Mouse (Mus musculus) forebrain, postnatal 0 days (tissue): Measurements from ENCODE around the gene Nmt1. TPM values are rescaled to one million over a fixed set of nuclear protein-coding genes. Genes with fewer than 3 reads are reported as not detected.

Experiments
- ATAC-seq: fragments of 200-750 bp; cut with Nextera tagmentation; 2 replicates; pipeline ENCODE4 v1.8.0; 2017; ENCODE audit warnings: mild to moderate bottlenecking, moderate library complexity
- DNase-seq: peaks from one replicate; pipeline ENCODE4 v3.0.0-alpha.2; 2015
- H3K27ac ChIP-seq: fragments of 300-500 bp; sonication (generic); 2 replicates; pipeline ENCODE4 v1.5.1; 2014; ENCODE audit warnings: low read depth, mild to moderate bottlenecking, antibody characterized with exemption, low read length, moderate library complexity, mixed read lengths
- H3K27me3 ChIP-seq: fragments of 300-500 bp; sonication (generic); 2 replicates; pipeline ENCODE4 v1.6.1; 2014; ENCODE audit warnings: mild to moderate bottlenecking, low read length, mixed read lengths; ENCODE audit not compliant: insufficient read depth
- H3K36me3 ChIP-seq: fragments of 300-500 bp; sonication (generic); 2 replicates; pipeline ENCODE4 v1.6.1; 2014; ENCODE audit warnings: mild to moderate bottlenecking, moderate library complexity; ENCODE audit not compliant: insufficient read depth
- H3K4me1 ChIP-seq: fragments of 300-500 bp; sonication (generic); 2 replicates; pipeline ENCODE4 v1.6.1; 2014; ENCODE audit warnings: antibody characterized with exemption; ENCODE audit not compliant: insufficient read depth
- H3K4me2 ChIP-seq: fragments of 300-500 bp; sonication (generic); 2 replicates; pipeline ENCODE4 v1.6.1; 2014; ENCODE audit warnings: low read depth, mild to moderate bottlenecking, moderate library complexity
- H3K4me3 ChIP-seq: fragments of 300-500 bp; sonication (generic); 2 replicates; pipeline ENCODE4 v1.5.1; 2014; ENCODE audit warnings: low read depth, low read length, mixed read lengths
- H3K9ac ChIP-seq: fragments of 300-500 bp; sonication (generic); 2 replicates; pipeline ENCODE4 v1.6.1; 2014; ENCODE audit warnings: mild to moderate bottlenecking
- H3K9me3 ChIP-seq: fragments of 300-500 bp; sonication (generic); 2 replicates; pipeline ENCODE4 v1.6.1; 2016; ENCODE audit warnings: low read length
- CTCF ChIP-seq: sonication (generic); IDR thresholded peaks from 2 replicates; pipeline ENCODE4 v1.5.1; 2016; ENCODE audit warnings: antibody characterized with exemption, control low read depth, low read depth
- WGBS: fragments of 180-500 bp; shearing (Covaris S2); extraction: QIAGEN DNeasy Blood & Tissue Kit; methylation state at CpG from one replicate; pipeline ENCODE4 v1.1.7; 2014; 5-methylcytosine and 5-hydroxymethylcytosine counted together
- polyA plus RNA-seq: library from polyadenylated mRNA; unstranded; fragments of >200 nt; fragmentation: Nextera tagmentation; extraction: Ambion mirVana; gene quantifications from 2 replicates; pipeline ENCODE4 v1.2.1, GENCODE M21; 2015
- total RNA-seq: library from RNA; depleted of rRNA; stranded (reverse); fragments of >200 nt; gene quantifications from 2 replicates; pipeline ENCODE4 v1.2.3, GENCODE M21; 2014

The Nmt1 gene
- total and polyA plus RNA-seq, 2 experiments from 2014 or later: 35.0 to 63.2 TPM

GRCm38 (mm10) chr11:103073671-103074070 is 45.7 kb downstream of the Nmt1 start:
- H3K9ac ChIP-seq: no peak overlapping the region
- peaks cover 11% of the 10 kb centered on the region; the same call in 1 of the 2 replicates for H3K36me3 ChIP-seq
- no peak for TF ChIP-seq CTCF
- no peak for ATAC-seq
- no peaks in the 10 kb centered on the region for H3K27me3 ChIP-seq
- WGBS: 85% methylated on average over 7 of the region's 7 CpGs
- no peak overlapping the region for H3K4me3 ChIP-seq
- no peak for DNase-seq
- no peaks in the 10 kb centered on the region for H3K9me3 ChIP-seq
- no peak overlapping the region for H3K27ac ChIP-seq
- H3K4me2 ChIP-seq: no peak overlapping the region
- no peaks in the 10 kb centered on the region for H3K4me1 ChIP-seq

- no peak overlapping the region for H3K27ac ChIP-seq
- H3K27me3 ChIP-seq: no peaks in the 10 kb centered on the region
- H3K9me3 ChIP-seq: no peaks in the 10 kb centered on the region
- DNase-seq (no peak), ATAC-seq (no peak)
- H3K9ac ChIP-seq: no peak overlapping the region
- no peak overlapping the region for H3K4me3 ChIP-seq
- 59% methylated on average over 10 of the region's 10 CpGs for WGBS
- peaks cover 6% of the 10 kb centered on the region; the same call in 1 of the 2 replicates for H3K36me3 ChIP-seq
- TF ChIP-seq CTCF: no peak
- H3K4me2 ChIP-seq: no peak overlapping the region
- H3K4me1 ChIP-seq: no peaks in the 10 kb centered on the region
Measured at GRCm38 (mm10) chr11:103074121-103074650, 46.2 kb downstream of the Nmt1 start.

- Histone ChIP-seq H3K27ac (no peak overlapping the region), H3K4me3 (no peak overlapping the region), H3K4me1 (no peaks in the 10 kb centered on the region), H3K27me3 (no peaks in the 10 kb centered on the region), H3K9ac (no peak overlapping the region), H3K9me3 (no peaks in the 10 kb centered on the region), H3K4me2 (no peak overlapping the region), H3K36me3 (peaks cover 2% of the 10 kb centered on the region; the same call in 1 of the 2 replicates)
- TF ChIP-seq CTCF: no peak
- WGBS: 26% methylated on average over 10 of the region's 10 CpGs
- DNase-seq: no peak
- ATAC-seq: no peak
Measured at GRCm38 (mm10) chr11:103074796-103075323, 46.9 kb downstream of the Nmt1 start.

GRCm38 (mm10) chr11:103076010-103076409 is 48.0 kb downstream of the Nmt1 start:
- Histone ChIP-seq H3K4me3 (no peak overlapping the region), H3K9ac (no peak overlapping the region), H3K4me1 (no peaks in the 10 kb centered on the region), H3K27ac (no peak overlapping the region), H3K36me3 (no peaks in the 10 kb centered on the region), H3K9me3 (no peaks in the 10 kb centered on the region), H3K4me2 (no peak overlapping the region), H3K27me3 (peaks cover under 1% of the 10 kb centered on the region; the same call in 1 of the 2 replicates)
- ATAC-seq (no peak), DNase-seq (no peak)
- 90% methylated on average over 7 of the region's 7 CpGs for WGBS
- no peak for TF ChIP-seq CTCF

GRCm38 (mm10) chr11:103076581-103076980 is 48.6 kb downstream of the Nmt1 start:
- H3K4me1 ChIP-seq: no peaks in the 10 kb centered on the region
- no peaks in the 10 kb centered on the region for H3K36me3 ChIP-seq
- H3K4me3 ChIP-seq: no peak overlapping the region
- H3K27me3 ChIP-seq: peaks cover 6% of the 10 kb centered on the region; the same call in 1 of the 2 replicates
- no peak overlapping the region for H3K4me2 ChIP-seq
- no peak overlapping the region for H3K27ac ChIP-seq
- H3K9me3 ChIP-seq: no peaks in the 10 kb centered on the region
- 85% methylated on average over 8 of the region's 8 CpGs for WGBS
- H3K9ac ChIP-seq: no peak overlapping the region
- no peak for ATAC-seq
- TF ChIP-seq CTCF: no peak
- DNase-seq: no peak

GRCm38 (mm10) chr11:103078131-103078530 is 50.1 kb downstream of the Nmt1 start:
- no peak for DNase-seq
- H3K27me3 ChIP-seq: peaks cover 7% of the 10 kb centered on the region; the same call in 1 of the 2 replicates
- no peak for TF ChIP-seq CTCF
- H3K27ac ChIP-seq: no peak overlapping the region
- no peak overlapping the region for H3K4me3 ChIP-seq
- ATAC-seq: no peak
- H3K36me3 ChIP-seq: no peaks in the 10 kb centered on the region
- no peaks in the 10 kb centered on the region for H3K4me1 ChIP-seq
- H3K9me3 ChIP-seq: no peaks in the 10 kb centered on the region
- no peak overlapping the region for H3K9ac ChIP-seq
- 79% methylated on average over 11 of the region's 11 CpGs for WGBS
- no peak overlapping the region for H3K4me2 ChIP-seq

- 6% methylated on average over 42 of the region's 43 CpGs for WGBS
- Histone ChIP-seq H3K4me1 (no peaks in the 10 kb centered on the region), H3K4me3 (peak overlapping the region; percentile 19), H3K9ac (peak overlapping the region; percentile 31; the same call in 1 of the 2 replicates), H3K36me3 (no peaks in the 10 kb centered on the region), H3K9me3 (no peaks in the 10 kb centered on the region), H3K27ac (no peak overlapping the region), H3K4me2 (peak overlapping the region; percentile 49), H3K27me3 (peaks cover 7% of the 10 kb centered on the region; the same call in 1 of the 2 replicates)
- peak; percentile 43; the same call in 1 of the 2 replicates for TF ChIP-seq CTCF
- DNase-seq (peak; percentile 44), ATAC-seq (peak; percentile 65)
Measured at GRCm38 (mm10) chr11:103080323-103081091, 52.5 kb downstream of the Nmt1 start.
